Mouse (Mus musculus) hematopoietic multipotent progenitor cell, adult 10-12 weeks (in vitro differentiated cells): ENCODE measurements around the gene Ces1f. TPM values are rescaled to one million over a fixed set of nuclear protein-coding genes. Genes with fewer than 3 reads are reported as not detected.

Experiments
- polyA plus RNA-seq: library from polyadenylated mRNA; stranded (reverse); fragments of >175 nt; gene quantifications from 2 replicates; pipeline ENCODE4 v1.2.3, GENCODE M21; 2012; ENCODE audit warnings: low replicate concordance

The Ces1f gene
- polyA plus RNA-seq, result not detected in 2 replicates

DNA sequence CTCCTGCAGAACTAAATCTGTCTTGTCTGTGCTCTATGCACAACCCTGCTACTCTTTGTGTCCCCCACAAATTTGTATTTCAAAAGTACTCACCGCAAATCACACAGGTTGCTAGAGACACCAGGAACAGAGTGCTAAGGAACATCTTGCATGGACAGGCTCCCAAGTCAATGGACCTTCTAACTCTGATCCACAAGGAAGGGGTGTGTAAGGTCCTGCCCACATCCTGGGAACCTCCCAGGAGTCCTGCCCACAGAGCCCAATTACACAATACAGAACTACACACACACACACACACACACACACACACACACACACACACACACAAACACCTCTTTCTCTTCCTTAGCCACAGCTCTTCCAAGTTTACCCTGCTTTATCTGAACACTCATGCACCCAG, at the start of gene Ces1f:
Gene Ces1f, minus strand, starts transcription at position 192 of the 400 bp plus-strand sequence.

DNA sequence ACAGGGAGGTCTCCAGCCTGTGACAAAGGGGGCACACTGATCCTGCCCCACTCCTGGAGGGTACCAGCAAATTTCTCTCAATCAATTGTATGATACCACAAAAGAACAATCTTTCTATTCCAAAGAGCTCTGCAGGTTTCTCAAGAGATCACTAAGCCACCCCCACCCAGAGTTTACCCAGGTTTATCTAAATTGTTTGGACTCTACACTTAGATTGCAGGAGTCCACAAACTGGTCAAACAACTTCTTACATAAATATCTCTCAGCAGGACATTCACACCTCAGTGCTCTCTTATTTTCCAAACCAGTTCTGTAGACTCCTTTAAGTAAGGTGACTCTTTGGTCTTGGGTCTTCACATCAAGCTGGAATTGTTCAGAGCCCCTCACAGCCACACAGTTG, 50.1 kb downstream of the Ces1f start, which contains the start of gene Ces1e:
Gene Ces1e, minus strand, starts transcription at position 174 of the 400 bp plus-strand sequence.

Other genes with a start within 250 kb of the Ces1f start
- gene Ces1a, start 231.6 kb downstream of the Ces1f start, polyA plus RNA-seq, result not detected in 2 replicates
- gene Ces1b, start 199.7 kb downstream of the Ces1f start, polyA plus RNA-seq, result not detected in 2 replicates
- not detected in 2 replicates for gene Ces1c, start 148.5 kb downstream of the Ces1f start, polyA plus RNA-seq
- gene Ces1d, start 81.9 kb downstream of the Ces1f start, polyA plus RNA-seq, result not detected in 2 replicates
- not detected in 2 replicates for gene Ces1e, start 50.1 kb downstream of the Ces1f start, polyA plus RNA-seq
- gene Ces1g, start 57.6 kb upstream of the Ces1f start, polyA plus RNA-seq, result not detected in 2 replicates
- gene Ces1h, start 100.0 kb upstream of the Ces1f start, polyA plus RNA-seq, result not detected in 2 replicates